Mouse (Mus musculus): ENCODE results near the gene Ttc23l. TPM values are rescaled to one million over a fixed set of nuclear protein-coding genes. Genes with fewer than 3 reads are reported as not detected.

Ttc23l gene
- polyA plus RNA-seq, 1 experiment from 2014 or later, result not detected

DNA sequence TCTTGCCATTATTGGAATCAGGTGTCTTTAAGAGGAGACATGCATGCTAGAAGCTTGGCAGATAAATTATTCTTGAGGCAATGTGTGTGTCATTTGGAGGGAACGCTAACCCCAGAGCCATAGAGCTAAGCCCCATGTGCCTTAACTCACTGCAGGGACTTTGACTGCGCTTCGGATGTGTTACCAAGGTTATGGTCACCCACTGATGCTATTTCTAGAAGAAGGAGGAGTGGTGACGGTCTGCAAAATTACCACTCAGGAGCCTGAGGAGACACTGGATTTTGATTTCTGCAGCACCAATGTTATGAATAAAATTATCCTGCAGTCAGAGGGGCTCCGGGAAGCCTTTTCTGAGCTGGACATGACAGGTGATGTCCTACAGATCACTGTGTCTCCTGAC lies 68.4 kb downstream of the Ttc23l start:
- 89% methylated on average over 5 of the region's 5 CpGs for WGBS
- H3K36me3 ChIP-seq (ENCODE audit: control insufficient read depth, insufficient read depth, low read length), result no peaks in the 10 kb centered on the region; the same call in 1 of the 2 replicates

DNA sequence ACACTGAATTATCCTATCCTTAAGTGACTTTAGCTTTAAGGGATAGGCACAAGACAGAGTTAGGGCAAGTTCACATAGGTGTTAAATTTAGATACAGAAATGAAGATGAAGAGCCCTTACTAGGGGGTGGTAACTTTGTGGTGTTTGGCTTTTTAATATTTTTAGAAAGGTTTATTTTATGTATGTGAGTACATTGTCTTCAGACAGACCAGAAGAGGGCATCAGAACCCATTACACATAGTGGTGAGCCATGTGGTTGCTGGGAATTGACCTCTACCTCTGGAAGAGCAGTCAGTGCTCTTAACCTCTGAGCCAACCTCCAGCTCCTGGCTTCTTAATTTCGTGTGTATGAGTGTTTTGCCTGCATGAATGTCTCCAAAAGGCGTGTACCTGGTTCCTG lies 71.2 kb downstream of the Ttc23l start:
- ATAC-seq, result no peak
- Histone ChIP-seq H3K27ac (ENCODE audit: low read length) (no peak overlapping the region), H3K4me2 (ENCODE audit: low read depth, low read length) (peak overlapping the region; percentile 14; the same call in 1 of the 2 replicates), H3K27me3 (replicated peaks; ENCODE audit: control insufficient read depth, insufficient read depth, low read length) (no peaks in the 10 kb centered on the region), H3K9me3 (ENCODE audit: control insufficient read depth, low read length) (no peaks in the 10 kb centered on the region), H3K9ac (ENCODE audit: low read depth, low read length) (no peak overlapping the region), H3K4me1 (ENCODE audit: control insufficient read depth, insufficient read depth, low read length) (peaks cover 15% of the 10 kb centered on the region), H3K36me3 (ENCODE audit: control insufficient read depth, insufficient read depth, low read length) (peaks cover 3% of the 10 kb centered on the region; the same call in 1 of the 2 replicates), H3K4me3 (ENCODE audit: low read length) (0 out of 2 replicates have a peak overlapping the region, but pooled peaks have one; percentile 6)
- WGBS, result 54% methylated on average over 2 of the region's 2 CpGs

More for the DNA sequence above, 68.4 kb downstream of the Ttc23l start:
- Histone ChIP-seq H3K4me2 (ENCODE audit: low read depth, low read length) (no peak overlapping the region), H3K27ac (ENCODE audit: low read length) (no peak overlapping the region), H3K27me3 (replicated peaks; ENCODE audit: control insufficient read depth, insufficient read depth, low read length) (no peaks in the 10 kb centered on the region), H3K4me1 (ENCODE audit: control insufficient read depth, insufficient read depth, low read length) (peaks cover 6% of the 10 kb centered on the region), H3K9ac (ENCODE audit: low read depth, low read length) (no peak overlapping the region), H3K9me3 (ENCODE audit: control insufficient read depth, low read length) (no peaks in the 10 kb centered on the region), H3K4me3 (ENCODE audit: low read length) (no peak overlapping the region)
- no peak for ATAC-seq

DNA sequence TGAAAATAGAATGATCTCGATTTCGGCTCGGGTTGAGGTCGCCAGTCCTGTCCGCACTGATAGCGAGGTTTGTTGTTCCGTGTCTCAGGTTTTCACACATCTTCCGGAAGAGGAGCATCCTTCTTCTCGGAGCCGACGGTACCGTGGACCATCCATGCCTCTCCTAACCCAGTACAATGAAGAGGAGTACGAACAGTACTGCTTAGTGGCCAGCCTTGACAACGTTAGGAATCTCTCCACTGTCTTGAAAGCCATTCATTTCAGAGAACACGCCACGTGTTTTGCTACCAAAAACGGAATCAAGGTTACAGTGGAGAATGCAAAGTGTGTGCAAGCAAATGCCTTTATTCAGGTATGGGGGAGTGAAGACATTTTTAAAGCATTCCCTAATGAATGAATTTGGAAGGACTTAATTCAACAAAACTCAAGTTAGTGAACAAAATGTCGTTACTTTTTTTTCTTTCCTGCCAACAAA lies 72.1 kb downstream of the Ttc23l start:
- ATAC-seq, result peak; percentile 43; the same call in 1 of the 2 replicates
- Histone ChIP-seq H3K9ac (ENCODE audit: low read depth, low read length) (peak overlapping the region; percentile 93), H3K4me2 (ENCODE audit: low read depth, low read length) (peak overlapping the region; percentile 68)

DNA sequence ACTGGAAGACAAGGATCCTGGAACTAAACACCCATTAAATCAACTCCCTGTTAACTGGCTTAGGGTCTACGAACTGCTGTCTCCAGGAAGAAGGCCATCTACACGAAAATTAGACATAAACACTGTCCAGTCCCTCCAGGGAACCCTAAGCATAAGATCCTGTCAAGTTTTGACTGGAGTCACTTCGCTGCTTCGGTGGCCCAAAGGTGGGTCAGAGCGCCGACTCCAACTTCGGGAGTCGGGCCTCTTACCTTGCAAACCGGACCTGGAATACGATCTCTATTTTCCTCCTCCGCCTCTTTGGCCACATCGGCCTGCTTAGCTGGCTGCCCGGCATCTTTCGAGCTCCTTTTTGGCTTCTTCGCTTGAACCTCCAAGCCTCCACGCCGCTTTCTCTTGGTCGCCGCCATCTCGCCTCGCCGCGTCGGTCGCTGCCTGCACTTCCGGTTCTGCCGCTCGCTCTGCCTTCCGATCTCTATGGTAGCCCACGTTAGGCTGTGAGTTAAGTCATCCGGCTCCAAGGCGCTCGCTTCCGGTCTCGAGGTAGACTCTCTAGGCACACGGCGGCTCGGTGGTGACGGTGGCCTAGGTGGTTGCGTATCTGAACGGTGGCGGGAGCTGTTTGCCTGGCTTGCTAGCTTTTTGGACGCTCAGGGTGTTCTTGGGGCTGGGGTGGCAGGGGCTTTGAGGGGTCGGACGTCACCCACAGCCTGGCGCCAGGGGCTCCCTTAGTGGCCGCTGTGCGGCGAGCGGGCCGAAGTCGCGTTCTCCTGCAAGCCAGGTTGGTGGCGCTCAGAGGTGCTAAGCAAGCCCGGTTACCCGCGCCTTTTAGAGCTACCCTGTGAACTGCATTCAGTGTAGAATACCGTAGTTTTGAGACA lies 72.7 kb downstream of the Ttc23l start, which contains the start of the genes Brix1 and Rad1:
Gene Brix1 (minus strand): TSS at position 464 of the 881 bp plus-strand sequence.
Gene Rad1 (plus strand): TSS at position 535 of the 881 bp plus-strand sequence.
- Histone ChIP-seq H3K4me2 (ENCODE audit: low read depth, low read length) (peak within 1 kb of the TSS; percentile 84), H3K4me1 (ENCODE audit: control insufficient read depth, insufficient read depth, low read length) (peaks cover 15% of the 10 kb centered on the region), H3K27me3 (replicated peaks; ENCODE audit: control insufficient read depth, insufficient read depth, low read length) (no peaks in the 10 kb centered on the region), H3K4me3 (ENCODE audit: low read length) (peak within 1 kb of the TSS; percentile 84), H3K36me3 (ENCODE audit: control insufficient read depth, insufficient read depth, low read length) (0 out of 2 replicates have a peak, but pooled peaks cover 3% of the 10 kb centered on the region), H3K9ac (ENCODE audit: low read depth, low read length) (peak within 1 kb of the TSS; percentile 93), H3K27ac (ENCODE audit: low read length) (peak within 1 kb of the TSS; percentile 39), H3K9me3 (ENCODE audit: control insufficient read depth, low read length) (no peaks in the 10 kb centered on the region)
- under 1% methylated on average over 58 of the region's 58 CpGs for WGBS
- ATAC-seq, result peak; percentile 100

More for the DNA sequence above, 72.1 kb downstream of the Ttc23l start:
- Histone ChIP-seq H3K27me3 (replicated peaks; ENCODE audit: control insufficient read depth, insufficient read depth, low read length) (no peaks in the 10 kb centered on the region), H3K9me3 (ENCODE audit: control insufficient read depth, low read length) (no peaks in the 10 kb centered on the region), H3K36me3 (ENCODE audit: control insufficient read depth, insufficient read depth, low read length) (0 out of 2 replicates have a peak, but pooled peaks cover 3% of the 10 kb centered on the region), H3K27ac (ENCODE audit: low read length) (peak overlapping the region; percentile 39), H3K4me3 (ENCODE audit: low read length) (peak overlapping the region; percentile 84), H3K4me1 (ENCODE audit: control insufficient read depth, insufficient read depth, low read length) (peaks cover 15% of the 10 kb centered on the region)
- WGBS, result under 1% methylated on average over 18 of the region's 18 CpGs

DNA sequence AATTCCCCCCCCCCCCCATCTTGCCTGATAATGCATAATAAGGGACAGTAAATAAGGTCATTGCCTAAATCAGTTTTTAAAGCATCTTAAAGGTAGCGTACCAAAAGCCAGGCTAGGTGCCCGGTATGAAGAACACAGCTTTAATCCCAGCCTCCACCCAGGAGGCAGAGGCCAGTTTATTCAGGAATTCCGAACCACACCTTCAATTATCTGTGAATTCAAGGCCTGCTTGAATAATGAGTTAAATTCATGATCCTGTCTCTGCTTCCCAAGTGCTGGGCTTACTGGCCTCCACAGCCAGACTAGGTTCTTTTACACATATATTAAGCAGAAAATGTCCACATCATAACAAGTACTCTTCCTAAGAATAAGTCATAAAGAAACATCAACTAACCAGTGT lies 87.5 kb downstream of the Ttc23l start:
- Histone ChIP-seq H3K27ac (ENCODE audit: low read length) (peak overlapping the region; percentile 76; the same call in 1 of the 2 replicates), H3K36me3 (ENCODE audit: control insufficient read depth, insufficient read depth, low read length) (no peaks in the 10 kb centered on the region), H3K9me3 (ENCODE audit: control insufficient read depth, low read length) (no peaks in the 10 kb centered on the region), H3K4me3 (ENCODE audit: low read length) (peak overlapping the region; percentile 87), H3K4me1 (ENCODE audit: control insufficient read depth, insufficient read depth, low read length) (peaks cover 7% of the 10 kb centered on the region; the same call in 1 of the 2 replicates), H3K27me3 (replicated peaks; ENCODE audit: control insufficient read depth, insufficient read depth, low read length) (no peaks in the 10 kb centered on the region), H3K4me2 (ENCODE audit: low read depth, low read length) (peak overlapping the region; percentile 85), H3K9ac (ENCODE audit: low read depth, low read length) (peak overlapping the region; percentile 82; the same call in 1 of the 2 replicates)
- peak; percentile 23; the same call in 1 of the 2 replicates for ATAC-seq
- 15% methylated on average over 3 of the region's 3 CpGs for WGBS

DNA sequence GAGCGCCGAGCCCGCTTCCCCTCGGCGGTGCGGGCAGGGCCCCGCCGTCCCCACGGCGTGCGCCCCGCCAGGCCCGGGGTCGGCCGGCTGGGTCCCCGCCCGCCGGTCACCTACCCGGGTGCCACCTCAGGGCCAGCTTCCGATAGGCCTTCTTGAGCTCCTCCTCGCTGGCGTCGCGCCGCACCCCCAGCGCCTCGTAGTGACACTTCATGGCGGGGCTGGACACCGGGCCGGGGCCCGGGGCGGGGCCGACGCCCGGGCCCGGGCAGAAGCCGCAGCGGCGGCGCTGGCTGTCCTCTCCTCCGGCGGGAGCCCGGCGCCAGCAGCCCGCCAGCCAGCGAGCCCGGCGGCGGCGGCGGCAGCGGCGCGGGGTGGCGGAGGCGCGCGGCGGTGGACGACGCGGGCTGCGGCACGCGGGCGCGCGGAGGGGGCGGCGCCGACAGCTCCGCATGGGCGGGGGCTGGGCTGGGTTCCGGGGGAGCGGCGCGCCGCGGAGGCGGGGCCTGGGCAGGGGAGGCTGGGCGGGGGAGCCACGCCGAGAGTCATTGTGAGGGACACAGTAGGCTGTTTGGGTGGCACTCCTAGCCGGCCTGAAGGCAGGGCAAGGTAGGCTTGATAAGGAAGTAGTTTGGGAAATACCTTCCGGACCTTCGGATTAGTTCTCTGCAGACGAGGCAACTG lies 88.2 kb downstream of the Ttc23l start, which contains the start of gene Dnajc21:
Gene Dnajc21 (minus strand): TSS at position 366 of the 681 bp plus-strand sequence.
- peak within 1 kb of the TSS; percentile 76 for H3K27ac ChIP-seq (ENCODE audit: low read length)
- no peaks in the 10 kb centered on the region for H3K9me3 ChIP-seq (ENCODE audit: control insufficient read depth, low read length)

DNA sequence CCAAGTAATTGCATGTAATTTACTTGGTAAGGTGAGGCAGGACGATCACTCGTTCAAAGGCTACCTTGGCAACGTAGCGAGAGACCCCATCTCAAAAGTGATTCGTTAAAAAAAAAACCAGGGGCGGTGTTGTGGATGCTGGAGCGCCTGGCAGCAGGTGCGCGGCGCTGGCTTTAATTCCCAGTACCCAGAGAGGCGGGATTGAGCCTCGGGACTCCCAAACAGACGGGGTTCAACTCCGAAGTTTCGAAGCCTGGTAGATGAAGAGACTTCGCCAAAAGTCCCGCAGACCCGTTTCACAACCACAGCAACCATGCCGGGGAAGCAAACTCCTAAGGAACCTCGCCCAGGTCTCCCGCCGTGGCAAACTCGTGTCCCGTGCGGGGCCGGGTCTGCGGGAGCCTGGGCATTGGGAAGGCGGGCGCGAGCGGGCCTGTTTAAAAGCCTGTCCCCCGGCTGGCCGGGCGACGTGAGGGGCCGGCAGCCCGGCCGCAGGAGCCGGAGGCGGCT lies 88.8 kb downstream of the Ttc23l start:
- ATAC-seq, result peak; percentile 12
- no peaks in the 10 kb centered on the region for H3K27me3 ChIP-seq (replicated peaks; ENCODE audit: control insufficient read depth, insufficient read depth, low read length)
- H3K4me2 ChIP-seq (ENCODE audit: low read depth, low read length), result peak overlapping the region; percentile 85
- no peaks in the 10 kb centered on the region for H3K36me3 ChIP-seq (ENCODE audit: control insufficient read depth, insufficient read depth, low read length)
- no peaks in the 10 kb centered on the region for H3K9me3 ChIP-seq (ENCODE audit: control insufficient read depth, low read length)
- peak overlapping the region; percentile 87 for H3K4me3 ChIP-seq (ENCODE audit: low read length)
- H3K9ac ChIP-seq (ENCODE audit: low read depth, low read length), result peak overlapping the region; percentile 82
- WGBS, result under 1% methylated on average over 40 of the region's 40 CpGs
- peaks cover 7% of the 10 kb centered on the region; the same call in 1 of the 2 replicates for H3K4me1 ChIP-seq (ENCODE audit: control insufficient read depth, insufficient read depth, low read length)
- peak overlapping the region; percentile 76 for H3K27ac ChIP-seq (ENCODE audit: low read length)

More for the DNA sequence above, 88.2 kb downstream of the Ttc23l start, which contains the start of gene Dnajc21:
- peak; percentile 98 for ATAC-seq
- 1% methylated on average over 55 of the region's 87 CpGs for WGBS
- H3K36me3 ChIP-seq (ENCODE audit: control insufficient read depth, insufficient read depth, low read length), result no peaks in the 10 kb centered on the region
- H3K27me3 ChIP-seq (replicated peaks; ENCODE audit: control insufficient read depth, insufficient read depth, low read length), result no peaks in the 10 kb centered on the region
- H3K4me3 ChIP-seq (ENCODE audit: low read length), result peak within 1 kb of the TSS; percentile 87
- peaks cover 7% of the 10 kb centered on the region; the same call in 1 of the 2 replicates for H3K4me1 ChIP-seq (ENCODE audit: control insufficient read depth, insufficient read depth, low read length)
- H3K4me2 ChIP-seq (ENCODE audit: low read depth, low read length), result peak within 1 kb of the TSS; percentile 85
- H3K9ac ChIP-seq (ENCODE audit: low read depth, low read length), result peak within 1 kb of the TSS; percentile 82

DNA sequence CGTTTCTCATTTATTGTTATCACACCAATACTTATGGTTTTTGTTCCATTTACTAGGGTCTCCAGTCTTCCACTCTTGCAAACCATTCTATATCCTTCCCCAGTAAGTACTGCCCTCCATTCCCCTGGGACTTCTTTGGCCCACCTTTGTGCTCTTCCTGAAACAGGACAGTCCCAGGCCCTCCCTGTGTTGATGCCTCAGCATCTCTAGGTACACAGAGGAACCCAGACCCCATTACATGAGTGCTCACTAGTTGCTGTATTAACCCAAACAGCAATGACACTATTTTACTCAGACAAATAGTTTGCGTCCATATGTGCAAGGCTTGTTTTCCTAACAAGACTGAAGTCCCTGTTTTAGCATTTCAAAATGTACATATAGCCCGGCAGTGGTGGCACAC lies 89.7 kb downstream of the Ttc23l start:
- H3K36me3 ChIP-seq (ENCODE audit: control insufficient read depth, insufficient read depth, low read length), result no peaks in the 10 kb centered on the region
- H3K4me2 ChIP-seq (ENCODE audit: low read depth, low read length), result 0 out of 2 replicates have a peak overlapping the region, but pooled peaks have one; percentile 5
- H3K27ac ChIP-seq (ENCODE audit: low read length), result no peak overlapping the region
- WGBS, result 80% methylated on average over 3 of the region's 3 CpGs
- no peak for ATAC-seq
- H3K4me3 ChIP-seq (ENCODE audit: low read length), result no peak overlapping the region
- no peaks in the 10 kb centered on the region for H3K9me3 ChIP-seq (ENCODE audit: control insufficient read depth, low read length)
- no peak overlapping the region for H3K9ac ChIP-seq (ENCODE audit: low read depth, low read length)
- H3K27me3 ChIP-seq (replicated peaks; ENCODE audit: control insufficient read depth, insufficient read depth, low read length), result no peaks in the 10 kb centered on the region
- peaks cover 7% of the 10 kb centered on the region; the same call in 1 of the 2 replicates for H3K4me1 ChIP-seq (ENCODE audit: control insufficient read depth, insufficient read depth, low read length)

Measured in intestine, embryonic 16.5 days (tissue).